Mouse (Mus musculus): ENCODE results near the gene Kcne4.

GRCm38 (mm10) chr1:78807428-78807827, 9.1 kb upstream of the Kcne4 start:
- TF ChIP-seq POLR2A (IDR thresholded peaks at IDR 0.05; ENCODE audit: low read depth, low read length) (no peak), CTCF (IDR thresholded peaks at IDR 0.05; ENCODE audit: extremely low read depth, insufficient read depth, insufficient read length, insufficient replicate concordance) (no peak)
